Mouse (Mus musculus) thymus, postnatal 25 days (tissue): ENCODE results near the gene Phf23.
"Not testable (repeated sequence)": the region's sequence is repeated elsewhere in the genome, so short reads cannot be mapped to it uniquely, and the experiment has no call there.

Experiments
- DNase-seq: peaks from one replicate; pipeline ENCODE4 v3.0.0; 2022

Gene Phf23

GRCm38 (mm10) chr11:69995391-69995960, at the start of gene Phf23:
Gene Phf23, plus strand, starts transcription at chr11:69995777.
- peak; percentile 97 for DNase-seq

- no peak for DNase-seq
Observed at GRCm38 (mm10) chr11:69945997-69946891, 49.3 kb upstream of the Phf23 start.

- DNase-seq, result no peak
Observed at GRCm38 (mm10) chr11:69947337-69948065, 48.1 kb upstream of the Phf23 start.

GRCm38 (mm10) chr11:69948066-69948762, 47.4 kb upstream of the Phf23 start, which contains the start of gene Slc2a4:
Gene Slc2a4, minus strand, starts transcription at chr11:69948188.
- DNase-seq, result peak; percentile 94

DNA sequence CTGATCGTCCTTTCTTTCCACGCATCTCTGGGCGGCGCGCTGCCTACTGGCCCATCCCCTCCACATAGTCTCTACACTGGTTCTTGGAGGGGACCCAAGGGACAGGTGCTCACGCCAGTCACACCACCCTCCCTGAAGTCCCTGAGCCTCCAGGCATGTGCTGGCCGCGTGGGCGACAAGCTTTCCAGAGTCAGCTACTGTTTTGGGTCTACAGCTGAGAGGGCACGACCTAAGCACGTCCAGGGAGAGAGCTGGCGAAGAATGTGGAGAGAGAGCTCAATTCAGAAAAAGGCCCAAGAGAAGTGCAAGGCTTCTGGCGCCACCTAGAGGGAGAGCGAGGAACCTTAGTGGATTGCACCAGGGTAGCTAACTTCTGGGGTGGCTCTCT, 46.8 kb upstream of the Phf23 start:
- peak; percentile 87 for DNase-seq

GRCm38 (mm10) chr11:69950807-69951459, 44.6 kb upstream of the Phf23 start:
- DNase-seq, result no peak

DNA sequence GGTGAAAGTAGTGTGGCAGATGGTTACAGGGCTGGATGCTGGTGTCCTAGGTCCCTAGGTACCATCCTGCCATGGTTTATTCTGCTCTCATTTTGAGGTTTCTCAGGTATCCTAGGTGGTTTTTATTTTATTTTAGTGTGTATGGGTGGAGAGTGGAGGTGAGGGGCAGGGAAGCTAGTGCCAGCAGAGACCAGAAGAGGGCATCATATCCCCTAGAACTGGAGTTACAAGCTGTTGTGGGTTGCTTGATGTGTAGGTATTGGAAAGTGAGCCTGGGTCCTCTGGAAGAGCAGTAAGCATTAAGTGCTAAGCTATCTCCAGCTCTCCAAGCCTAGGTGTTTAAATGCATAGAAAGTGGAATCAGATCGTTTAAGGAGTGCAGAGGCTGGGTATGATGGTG, 43.3 kb upstream of the Phf23 start:
- no peak for DNase-seq

GRCm38 (mm10) chr11:69953267-69953915, 42.2 kb upstream of the Phf23 start:
- DNase-seq, result no peak

- DNase-seq, result not testable (repeated sequence)
Observed at GRCm38 (mm10) chr11:69955618-69956017, 40.0 kb upstream of the Phf23 start.

GRCm38 (mm10) chr11:69956218-69956617, 39.4 kb upstream of the Phf23 start:
- DNase-seq, result no peak

- DNase-seq, result no peak
Observed at GRCm38 (mm10) chr11:69960616-69961015, 35.0 kb upstream of the Phf23 start.

DNA sequence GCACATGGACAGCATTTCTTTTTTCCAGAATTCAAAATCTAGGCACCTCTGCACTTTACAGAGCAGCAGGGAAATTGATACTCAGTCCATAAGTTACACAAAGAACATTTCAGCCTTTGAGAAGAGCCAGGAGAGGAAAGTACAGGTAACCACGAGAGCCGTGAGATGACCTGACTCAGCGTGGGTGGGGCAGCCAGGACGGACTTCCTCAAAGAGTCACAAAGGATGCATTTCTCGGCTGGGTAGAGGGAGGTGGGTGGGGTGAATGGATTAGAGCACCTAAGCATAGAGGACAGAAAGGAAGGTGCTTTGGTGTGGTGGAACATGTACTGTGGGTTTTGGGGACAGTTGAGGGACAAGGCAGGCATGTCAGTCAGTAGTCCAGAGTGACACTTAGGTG, 33.7 kb upstream of the Phf23 start:
- no peak for DNase-seq

GRCm38 (mm10) chr11:69964650-69965270, 30.8 kb upstream of the Phf23 start, which contains the start of gene Cldn7:
Gene Cldn7, plus strand, starts transcription at chr11:69964779.
- no peak for DNase-seq

DNA sequence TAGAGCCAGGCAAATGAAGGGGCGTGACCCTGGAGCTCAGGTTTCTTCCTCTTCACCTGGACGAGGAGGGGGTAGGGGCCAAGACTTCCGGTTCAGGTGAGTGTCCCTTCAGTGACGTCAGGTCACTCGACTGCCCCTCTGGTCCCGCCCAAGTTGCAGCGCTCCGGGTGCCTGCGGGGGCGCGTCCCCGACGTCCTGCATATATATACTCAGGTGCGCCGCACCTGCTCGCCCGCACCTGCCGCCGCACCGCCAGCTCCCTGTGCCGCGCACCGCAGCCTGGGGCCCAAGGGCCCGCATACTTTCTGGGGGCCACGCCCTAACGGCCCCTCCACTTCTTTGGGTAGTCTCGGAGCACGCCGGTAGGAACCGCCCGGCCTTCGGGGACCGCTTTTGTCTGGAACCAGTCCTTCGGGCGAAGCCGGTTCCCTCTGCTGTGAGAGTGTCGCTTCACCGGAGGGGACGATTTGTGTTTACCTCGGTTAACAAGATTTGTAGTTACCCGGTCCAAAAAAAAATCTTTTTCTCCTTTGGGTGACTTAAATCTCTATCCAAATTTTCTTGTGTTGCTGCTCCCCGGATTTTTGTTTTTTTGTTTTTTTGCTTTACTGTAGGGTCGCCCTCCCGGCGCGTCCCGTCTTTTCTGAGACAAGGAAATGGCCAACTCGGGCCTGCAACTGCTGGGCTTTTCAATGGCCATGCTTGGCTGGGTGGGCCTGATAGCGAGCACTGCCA, 30.1 kb upstream of the Phf23 start:
- DNase-seq, result no peak

GRCm38 (mm10) chr11:69966006-69966859, 29.3 kb upstream of the Phf23 start:
- no peak for DNase-seq

GRCm38 (mm10) chr11:69966860-69967517, 28.6 kb upstream of the Phf23 start:
- DNase-seq, result no peak

GRCm38 (mm10) chr11:69968793-69969192, 26.8 kb upstream of the Phf23 start:
- no peak for DNase-seq

GRCm38 (mm10) chr11:69970222-69970621, 25.4 kb upstream of the Phf23 start:
- no peak for DNase-seq

DNA sequence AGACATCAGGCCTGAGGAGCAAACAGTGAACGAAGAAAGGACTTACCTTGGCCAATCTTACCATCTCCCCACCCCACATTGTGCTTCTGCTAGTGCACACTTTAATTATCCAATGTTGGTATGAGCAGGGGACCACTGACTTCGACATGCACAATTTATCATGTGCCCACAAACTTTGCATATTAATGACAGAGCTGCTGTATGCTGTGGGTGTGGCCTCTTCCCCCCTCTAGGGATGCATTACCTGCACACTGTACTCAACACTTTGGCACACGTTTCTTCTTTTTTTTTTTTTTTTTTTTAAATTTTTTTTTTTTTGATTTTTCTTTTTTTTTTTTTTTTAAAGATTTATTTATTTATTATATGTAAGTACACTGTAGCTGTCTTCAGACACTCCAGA, 24.8 kb upstream of the Phf23 start:
- DNase-seq, result no peak
